Mouse (Mus musculus) E14TG2a.4 (cell line): ENCODE measurements at regions not wholly inside any gene's neighbourhood (a gene's known extent, or its start where the extent isn't known, plus 50 kb on each side); places are given as distances from the start of the nearest gene placed in this dataset.

Experiments used
- CTCF ChIP-seq: conservative IDR thresholded peaks from 2 replicates; pipeline ENCODE4 v1.5.1; 2014; ENCODE audit warnings: low read length
- POU5F1 ChIP-seq: IDR thresholded peaks from 2 replicates; pipeline ENCODE4 v1.6.1; 2014; ENCODE audit warnings: low read length, borderline replicate concordance

DNA sequence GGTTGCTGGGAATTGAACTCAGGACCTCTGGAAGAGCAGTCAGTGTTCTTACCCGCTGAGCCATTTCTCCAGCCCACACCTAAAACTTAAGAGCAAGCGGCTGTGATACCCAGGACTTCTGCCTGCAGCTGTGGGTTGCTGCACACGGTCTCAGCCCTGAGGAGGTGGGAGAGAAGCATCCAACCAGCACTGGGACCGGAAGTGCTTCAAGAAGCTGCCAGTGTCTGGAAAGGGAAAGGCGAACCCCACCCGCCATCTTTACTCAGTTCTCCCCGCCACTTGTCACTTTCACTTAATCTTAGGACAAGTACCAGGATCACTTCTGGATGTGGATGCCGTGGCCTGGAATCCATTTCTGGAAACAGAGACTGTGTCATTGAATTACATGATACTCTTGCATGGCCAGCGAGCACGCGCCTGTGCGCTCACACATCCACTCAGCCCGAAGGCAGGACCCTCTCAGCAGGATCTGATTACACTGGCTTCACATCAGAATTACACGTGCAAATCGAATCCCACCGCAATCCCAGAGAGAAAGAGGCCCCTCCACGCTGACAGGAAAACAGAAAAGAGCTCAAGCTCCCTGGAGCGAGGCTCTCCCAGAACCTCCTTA is 85.9 kb upstream of the Hand1 start:
- no peak for TF ChIP-seq CTCF
- TF ChIP-seq POU5F1, result no peak
